Mouse (Mus musculus): ENCODE measurements at regions not wholly inside any gene's neighbourhood (a gene's known extent, or its start where the extent isn't known, plus 50 kb on each side); places are given as distances from the start of the nearest gene placed in this dataset.

GRCm38 (mm10) chr12:71481371-71481770 lies 171.7 kb downstream of the Dact1 start:
- DNase-seq (ENCODE audit: low read depth, low spot score): no peak

GRCm38 (mm10) chr12:71481899-71482593 lies 172.4 kb downstream of the Dact1 start:
- DNase-seq (ENCODE audit: low read depth, low spot score): no peak

- no peak for DNase-seq (ENCODE audit: low read depth, low spot score)
Observed at GRCm38 (mm10) chr12:71482619-71483018, 172.9 kb downstream of the Dact1 start.

GRCm38 (mm10) chr12:71483536-71484165 lies 174.0 kb downstream of the Dact1 start:
- no peak for DNase-seq (ENCODE audit: low read depth, low spot score)

GRCm38 (mm10) chr12:71484286-71484685 lies 174.6 kb downstream of the Dact1 start:
- DNase-seq (ENCODE audit: low read depth, low spot score): no peak

GRCm38 (mm10) chr12:71486078-71486477 lies 176.4 kb downstream of the Dact1 start:
- no peak for DNase-seq (ENCODE audit: low read depth, low spot score)

GRCm38 (mm10) chr12:71487591-71488435 lies 178.1 kb downstream of the Dact1 start:
- no peak for DNase-seq (ENCODE audit: low read depth, low spot score)

GRCm38 (mm10) chr12:71489295-71489694 lies 179.6 kb downstream of the Dact1 start:
- no peak for DNase-seq (ENCODE audit: low read depth, low spot score)

GRCm38 (mm10) chr12:71494803-71495293 lies 185.2 kb downstream of the Dact1 start:
- no peak for DNase-seq (ENCODE audit: low read depth, low spot score)

- DNase-seq (ENCODE audit: low read depth, low spot score): no peak
Observed at GRCm38 (mm10) chr12:71498246-71499029, 188.8 kb downstream of the Dact1 start.

GRCm38 (mm10) chr12:71501299-71501810 lies 191.7 kb downstream of the Dact1 start:
- DNase-seq (ENCODE audit: low read depth, low spot score): no peak

GRCm38 (mm10) chr12:71503265-71503664 lies 193.6 kb downstream of the Dact1 start:
- peak; percentile 49 for DNase-seq (ENCODE audit: low read depth, low spot score)

- no peak for DNase-seq (ENCODE audit: low read depth, low spot score)
Observed at GRCm38 (mm10) chr12:71506206-71506605, 196.5 kb downstream of the Dact1 start.

- no peak for DNase-seq (ENCODE audit: low read depth, low spot score)
Observed at GRCm38 (mm10) chr12:71506716-71507115, 197.0 kb downstream of the Dact1 start.

- no peak for DNase-seq (ENCODE audit: low read depth, low spot score)
Observed at GRCm38 (mm10) chr12:71512915-71513612, 203.4 kb downstream of the Dact1 start.

- DNase-seq (ENCODE audit: low read depth, low spot score): no peak
Observed at GRCm38 (mm10) chr12:71519520-71519919, 209.8 kb downstream of the Dact1 start.

- DNase-seq (ENCODE audit: low read depth, low spot score): no peak
Observed at GRCm38 (mm10) chr12:71521936-71522335, 212.3 kb downstream of the Dact1 start.

GRCm38 (mm10) chr12:71522451-71522850 lies 212.8 kb downstream of the Dact1 start:
- no peak for DNase-seq (ENCODE audit: low read depth, low spot score)

- DNase-seq (ENCODE audit: low read depth, low spot score): no peak
Observed at GRCm38 (mm10) chr12:71524156-71524555, 214.5 kb downstream of the Dact1 start.

GRCm38 (mm10) chr12:71525255-71525927 lies 215.7 kb downstream of the Dact1 start:
- DNase-seq (ENCODE audit: low read depth, low spot score): no peak

Data from mesoderm, embryonic 11.5 days (tissue).